Mouse (Mus musculus) T-cell, adult 2 months (primary cell): ENCODE measurements around the gene Psg16.
"Not testable (repeated sequence)": the region's sequence is repeated elsewhere in the genome, so short reads cannot be mapped to it uniquely, and the experiment has no call there.

ENCODE experiments used
- DNase-seq: peaks from one replicate; pipeline ENCODE4 v3.0.0; 2022; ENCODE audit warnings: low spot score

Psg16 gene

GRCm38 (mm10) chr7:17091280-17091679, 17.4 kb downstream of the Psg16 start:
- DNase-seq, result no peak

- not testable (repeated sequence) for DNase-seq
These were observed 27.8 kb downstream of the Psg16 start for GRCm38 (mm10) chr7:17101631-17102030.

- no peak for DNase-seq
These were observed 61.5 kb downstream of the Psg16 start for GRCm38 (mm10) chr7:17135307-17135706.

DNA sequence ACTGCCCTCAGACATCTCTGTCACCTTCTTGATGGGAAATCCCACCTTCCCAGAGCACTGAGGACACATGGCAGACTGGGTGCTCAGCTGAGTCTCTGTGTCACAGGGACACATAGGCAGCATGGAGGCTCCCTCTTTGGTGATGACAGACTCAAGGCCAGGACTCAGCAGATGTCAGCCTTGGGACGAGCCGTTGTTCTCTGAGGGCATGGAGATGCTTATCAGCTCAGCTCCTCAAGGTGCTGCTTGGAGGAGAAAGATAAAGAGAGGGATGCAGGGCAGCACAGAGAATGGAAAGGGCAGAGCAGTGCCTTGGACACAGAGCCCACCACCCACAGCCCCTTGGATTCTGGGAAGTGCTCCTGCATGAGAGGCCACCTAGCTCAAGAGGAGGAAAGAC, 76.1 kb downstream of the Psg16 start, which contains the start of gene Ceacam3:
Ceacam3 (plus strand) TSS at position 352 of the 400 bp plus-strand sequence.
- DNase-seq, result no peak

DNA sequence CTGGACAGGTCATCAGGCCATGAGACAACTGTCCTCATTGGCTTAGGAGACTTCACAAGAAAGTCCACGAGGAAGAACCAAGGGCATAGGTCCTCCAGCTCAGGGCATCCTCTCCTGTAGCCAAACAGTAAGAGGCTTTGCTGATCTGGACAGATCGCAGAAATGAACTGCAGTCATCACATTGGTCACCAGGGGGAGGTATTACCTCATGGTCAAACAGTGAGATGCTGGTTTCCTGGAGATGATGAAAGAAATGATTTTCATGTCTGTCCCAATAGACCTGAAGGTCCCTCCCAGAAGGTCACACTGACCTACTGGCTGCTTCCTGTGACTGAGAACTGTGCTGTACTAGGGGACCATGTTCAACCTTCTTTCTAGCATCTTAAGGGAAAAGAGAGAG, 81.8 kb downstream of the Psg16 start:
- DNase-seq, result peak; percentile 9

DNA sequence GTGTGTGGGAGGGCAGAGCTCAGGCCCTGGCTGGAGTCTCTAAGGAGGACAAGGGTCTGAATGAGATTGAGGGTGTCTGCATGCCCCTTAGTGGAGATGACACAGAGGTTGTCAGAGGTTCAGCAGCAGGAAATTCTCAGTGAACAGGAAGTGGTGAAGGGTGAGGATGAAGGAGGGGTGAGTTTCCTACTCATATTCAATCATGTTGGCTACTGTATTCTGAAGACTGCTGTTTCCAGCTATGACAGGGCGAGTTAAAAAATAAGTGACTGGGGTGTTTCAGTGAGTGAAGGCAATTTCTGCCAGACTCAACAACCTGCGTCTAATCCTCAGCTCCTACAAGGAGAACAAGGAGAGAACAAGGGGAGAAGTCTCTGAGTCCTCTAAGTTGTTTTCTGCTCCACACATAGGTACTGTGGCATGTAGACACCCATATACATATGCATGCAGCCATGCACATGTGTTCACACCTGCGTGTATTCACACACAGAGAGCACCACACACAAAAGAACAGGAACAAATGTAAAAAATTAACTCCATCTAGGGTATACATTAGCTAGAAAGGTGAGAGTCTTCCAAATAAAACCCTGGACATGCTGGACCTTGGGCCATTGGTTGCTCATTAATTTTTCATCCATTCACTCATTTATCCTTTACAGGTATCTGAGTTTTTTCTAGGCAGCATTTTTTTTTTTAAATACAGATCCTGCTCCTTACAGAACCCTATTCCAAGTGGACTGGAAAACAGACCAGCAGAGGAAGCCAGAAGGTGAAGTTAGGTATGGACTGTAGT, 83.2 kb downstream of the Psg16 start:
- DNase-seq, result no peak

DNA sequence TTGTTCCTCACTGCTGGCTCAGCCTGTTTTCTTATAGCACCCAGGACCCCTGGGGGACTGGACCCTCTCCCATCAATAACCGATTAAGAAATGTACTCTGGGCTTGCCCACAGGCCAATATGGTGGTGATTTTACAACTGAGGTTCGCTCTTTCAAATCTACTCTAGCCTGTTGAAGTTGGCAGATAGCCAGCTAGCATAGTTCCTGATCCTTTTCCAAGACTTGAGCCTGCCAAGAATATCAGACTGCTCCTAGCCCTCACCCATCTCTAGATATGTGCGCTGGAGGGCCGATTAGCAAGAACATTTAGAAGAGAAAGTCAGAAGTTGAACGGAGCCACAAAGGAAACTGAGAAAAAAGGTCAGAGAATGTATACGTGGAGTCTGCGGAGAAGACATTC, 85.2 kb downstream of the Psg16 start:
- DNase-seq, result no peak

- no peak for DNase-seq
These were observed 98.0 kb downstream of the Psg16 start for GRCm38 (mm10) chr7:17171827-17172226.
